Mouse (Mus musculus) olfactory bulb, adult 2 months (tissue): ENCODE results near the gene Grm8.

Source experiments
- CTCF ChIP-seq: fragments of 200-500 bp; IDR thresholded peaks from 2 replicates; pipeline ENCODE4 v1.5.1; 2012; ENCODE audit warnings: low read depth, mild to moderate bottlenecking, low read length, moderate library complexity; ENCODE audit not compliant: insufficient read depth
- POLR2A ChIP-seq: fragments of 200-500 bp; IDR thresholded peaks from 2 replicates; pipeline ENCODE4 v1.6.1; 2012; ENCODE audit warnings: mild to moderate bottlenecking, low read depth, low read length, moderate library complexity; ENCODE audit not compliant: insufficient read depth

DNA sequence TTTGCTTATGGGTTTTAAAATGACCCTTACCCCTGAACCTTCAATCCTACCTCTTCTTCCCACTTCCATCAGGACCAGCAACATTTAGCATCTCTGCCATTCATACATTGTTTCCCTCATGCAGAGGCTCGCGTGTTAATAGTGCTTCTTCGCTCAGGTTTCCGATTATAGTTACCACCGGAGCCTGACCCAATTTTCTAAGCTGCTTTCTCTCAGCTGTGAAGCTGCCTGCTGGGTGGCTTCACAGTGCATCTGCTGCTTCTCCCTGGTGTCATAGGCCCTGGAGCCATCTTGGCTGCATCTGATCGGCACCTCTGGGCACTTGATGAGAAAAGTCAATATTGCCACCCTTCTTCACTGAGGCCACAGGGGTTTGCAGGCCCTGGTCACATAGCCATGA lies 325.0 kb downstream of the Grm8 start:
- no peak for TF ChIP-seq CTCF
- no peak for TF ChIP-seq POLR2A
